ENCODE assay signal across 10 mouse cellular contexts in genomic region chr5:114373174-114373573, GRCm38 (mm10). TPM values are rescaled to one million over a fixed set of nuclear protein-coding genes. Genes with fewer than 3 reads are reported as not detected.
DNase-seq lines count a peak whose midpoint lies in the region; ATAC-seq and TF ChIP-seq lines count a peak whose summit lies in the region.
"Had no signal": no experiment of that assay in that cellular context is flagged by ENCODE, and none has a peak within 500 bp of the region (broad histone marks: within the 10 kb centered on the region; RNA-seq: fewer than 3 reads in every experiment).

No protein-coding gene starts in this region.

- TF ChIP-seq POLR2A in lung, adult 2 months (IDR thresholded peaks at IDR 0.05; ENCODE audit: borderline replicate concordance, extremely low read depth, low read depth, low read length): 0 out of 2 replicates have a peak, but pooled peaks have one; percentile 14

- H3K27ac ChIP-seq in hindbrain, embryonic 12.5 days: no peak overlapping the region

- intact Hi-C loops in heart, postnatal 36 days (cut with DNase I): loop anchor here (5.0 to 10.0 kb wide), 2 partner anchors 196 to 398 kb away; no protein-coding TSS in a partner anchor

- WGBS in lung, adult 2 months: 34% methylated on average over 11 of the region's 11 CpGs
- WGBS in hindbrain, embryonic 12.5 days: 73% methylated on average over 11 of the region's 11 CpGs

- peaks cover 82% of the 10 kb centered on the region for H3K36me3 ChIP-seq in hindbrain, embryonic 12.5 days

- H3K9ac ChIP-seq in hindbrain, embryonic 12.5 days: no peak overlapping the region
- H3K9ac ChIP-seq: midbrain, embryonic 13.5 days had no signal

- no peaks in the 10 kb centered on the region for H3K27me3 ChIP-seq in hindbrain, embryonic 12.5 days
- H3K27me3 ChIP-seq: midbrain, embryonic 13.5 days had no signal

- no peak for TF ChIP-seq CTCF in lung, adult 2 months (IDR thresholded peaks at IDR 0.05; ENCODE audit: insufficient read depth, low read length)

- H3K4me3 ChIP-seq in lung, adult 2 months (replicated peaks; ENCODE audit: extremely low read depth, low read depth, low read length): no peak overlapping the region
- no peak overlapping the region for H3K4me3 ChIP-seq in hindbrain, embryonic 12.5 days
- H3K4me3 ChIP-seq: midbrain, embryonic 13.5 days had no signal

- no peak overlapping the region for H3K4me2 ChIP-seq in hindbrain, embryonic 12.5 days (replicated peaks)
- H3K4me2 ChIP-seq: midbrain, embryonic 13.5 days had no signal

- peaks cover 77% of the 10 kb centered on the region for H3K4me1 ChIP-seq in lung, adult 2 months (ENCODE audit: control insufficient read depth, insufficient read depth, low read length)
- peaks cover 55% of the 10 kb centered on the region for H3K4me1 ChIP-seq in hindbrain, embryonic 12.5 days

- ATAC-seq in frontal cortex, adult (ENCODE audit: low TSS enrichment): no peak
- ATAC-seq in hindbrain, embryonic 12.5 days (ENCODE audit: low FRiP score): no peak
- ATAC-seq: midbrain, embryonic 13.5 days had no signal

- no peaks in the 10 kb centered on the region for H3K9me3 ChIP-seq in hindbrain, embryonic 12.5 days (replicated peaks)
- H3K9me3 ChIP-seq: midbrain, embryonic 13.5 days had no signal

- DNase-seq in cerebellum, adult 18-20 months: peak; percentile 24 to 52
- DNase-seq in cerebellum, adult 9-11 months: no peak
- DNase-seq in brain, adult 2 months (ENCODE audit: low read depth, low spot score): peak; percentile 38
- peak; percentile 39 to 52 for DNase-seq in heart, postnatal 36 days
- DNase-seq in lung, adult 2 months: peak; percentile 77
- no peak for DNase-seq in layer of hippocampus, postnatal 10 days (ENCODE audit: low spot score in 2 of 2)
- DNase-seq: thymus, postnatal 25 days had no signal

RNA-seq across cellular contexts. Expression of gene Kctd10, which starts 7.1 kb away (rescaled TPM):
- total RNA-seq in heart, postnatal 36 days (2021): 10 to 100 TPM; 49.4 to 51.4 TPM
- 278 and 318 TPM in 2 replicates for polyA plus RNA-seq in lung, adult 2 months (2012; rRNA removed)
- total RNA-seq in layer of hippocampus, postnatal 10 days (2021): 10 to 100 TPM; 45.1 to 45.9 TPM
- polyA plus RNA-seq in hindbrain, embryonic 12.5 days (2016; fragmentation: Nextera tagmentation; extraction: Ambion mirVana): 110 and 115 TPM in 2 replicates

RNA-seq across cellular contexts. Expression of gene Ube3b, which starts 7.2 kb away (rescaled TPM):
- total RNA-seq in heart, postnatal 36 days (2021): 10 to 100 TPM; 82.8 to 96.4 TPM
- 69.2 and 74.3 TPM in 2 replicates for polyA plus RNA-seq in lung, adult 2 months (2012; rRNA removed)
- 10 to 100 TPM; 69.1 to 83.7 TPM for total RNA-seq in layer of hippocampus, postnatal 10 days (2021)
- polyA plus RNA-seq in hindbrain, embryonic 12.5 days (2016; fragmentation: Nextera tagmentation; extraction: Ambion mirVana): 57.9 and 58.2 TPM in 2 replicates

Comparison
In these comparisons a context has a peak if more than half of its experiments do, and no peak if none do; other contexts are left out.
1. DNase-seq: peak in cerebellum, adult 18-20 months (2 of 2), brain, adult 2 months (single experiment), heart, postnatal 36 days (2 of 2) and lung, adult 2 months (single experiment); none in cerebellum, adult 9-11 months (single experiment) and layer of hippocampus, postnatal 10 days (0 of 2).